Mouse (Mus musculus) MEL (cell line): ENCODE results near the gene Nat10. TPM values are rescaled to one million over a fixed set of nuclear protein-coding genes. Genes with fewer than 3 reads are reported as not detected.

Source experiments
- DNase-seq: peaks from one replicate; pipeline ENCODE4 v3.0.0; 2011; ENCODE audit warnings: low read depth, low spot score
- H3K27ac ChIP-seq: 2 replicates; pipeline ENCODE4 v1.5.1; 2012; ENCODE audit warnings: low read depth, mild to moderate bottlenecking, control low read depth, low read length, moderate library complexity; ENCODE audit not compliant: control insufficient read depth
- H3K27me3 ChIP-seq, 2 experiments: fragments of 150-350 bp in 1 of 2; sonication (generic) in 1 of 2; 2 replicates each; pipeline ENCODE4 v1.6.1; 2012; ENCODE audit warnings: low read length in 2 of 2, mild to moderate bottlenecking in 2 of 2, improper control_type of control experiment in 1 of 2, moderate library complexity in 1 of 2; ENCODE audit not compliant: insufficient read depth in 2 of 2, control insufficient read depth in 1 of 2
- H3K36me3 ChIP-seq, 2 experiments: 2 replicates each; pipeline ENCODE4 v1.6.1; 2012 to 2014; ENCODE audit warnings: low read length in 2 of 2, improper control_type of control experiment in 1 of 2, inconsistent platforms in 1 of 2, mild to moderate bottlenecking in 1 of 2; ENCODE audit not compliant: insufficient read depth in 2 of 2, control insufficient read depth in 1 of 2
- H3K4me1 ChIP-seq, 2 experiments: fragments of 150-350 bp in 1 of 2; sonication (generic) in 1 of 2; 2 replicates each; pipeline ENCODE4 v1.6.1; 2012; ENCODE audit warnings: low read length in 2 of 2, improper control_type of control experiment in 1 of 2, mild to moderate bottlenecking in 1 of 2; ENCODE audit not compliant: insufficient read depth in 2 of 2, control insufficient read depth in 1 of 2
- H3K4me3 ChIP-seq, 2 experiments: fragments of 150-350 bp in 1 of 2; sonication (generic) in 1 of 2; 2 replicates each; pipeline ENCODE4 v1.5.1; 2012; ENCODE audit warnings: low read depth in 2 of 2, low read length in 2 of 2, mild to moderate bottlenecking in 2 of 2, moderate library complexity in 2 of 2, control low read depth in 1 of 2, improper control_type of control experiment in 1 of 2; ENCODE audit not compliant: control insufficient read depth in 1 of 2, insufficient read depth in 1 of 2
- H3K79me2 ChIP-seq: 2 replicates; pipeline ENCODE4 v1.6.1; 2012; ENCODE audit warnings: mild to moderate bottlenecking, low read length, moderate library complexity; ENCODE audit not compliant: control insufficient read depth, poor library complexity, insufficient read depth
- H3K9ac ChIP-seq: 2 replicates; pipeline ENCODE4 v1.6.1; 2012; ENCODE audit warnings: low read depth, mild to moderate bottlenecking, control low read depth, low read length, moderate library complexity; ENCODE audit not compliant: control insufficient read depth, poor library complexity, severe bottlenecking
- H3K9me3 ChIP-seq: fragments of 150-350 bp; sonication (generic); replicated peaks from 2 replicates; pipeline ENCODE4 v1.6.1; 2012; ENCODE audit warnings: mild to moderate bottlenecking, low read length, improper control_type of control experiment, moderate library complexity; ENCODE audit not compliant: insufficient read depth
- BHLHE40 ChIP-seq: IDR thresholded peaks from 2 replicates; pipeline ENCODE4 v1.6.1; 2012; ENCODE audit warnings: low read depth, mild to moderate bottlenecking, inconsistent platforms, low read length, improper control_type of control experiment, borderline replicate concordance
- E2F4 ChIP-seq: IDR thresholded peaks from 2 replicates; pipeline ENCODE4 v1.6.1; 2011; ENCODE audit warnings: low read depth, low read length, improper control_type of control experiment, borderline replicate concordance
- HCFC1 ChIP-seq: IDR thresholded peaks from 2 replicates; pipeline ENCODE4 v1.6.1; 2012; ENCODE audit warnings: low read depth, mild to moderate bottlenecking, inconsistent platforms, low read length, improper control_type of control experiment, moderate library complexity
- KAT2A ChIP-seq: conservative IDR thresholded peaks from 2 replicates; pipeline ENCODE4 v1.6.1; 2012; ENCODE audit warnings: low read depth, low read length, improper control_type of control experiment, inconsistent platforms
- MAFK ChIP-seq: IDR thresholded peaks from 2 replicates; pipeline ENCODE4 v1.6.1; 2011; ENCODE audit warnings: low read depth, mild to moderate bottlenecking, low read length, improper control_type of control experiment, borderline replicate concordance
- MAX ChIP-seq: IDR thresholded peaks from 2 replicates; pipeline ENCODE4 v1.6.1; 2011; ENCODE audit warnings: low read length, improper control_type of control experiment
- MEF2A ChIP-seq: IDR thresholded peaks from 2 replicates; pipeline ENCODE4 v1.6.1; 2014; ENCODE audit warnings: low read depth, mild to moderate bottlenecking, inconsistent platforms, low read length, improper control_type of control experiment; ENCODE audit not compliant: poor library complexity, insufficient replicate concordance, severe bottlenecking; ENCODE audit errors: extremely low read depth
- MYC ChIP-seq: IDR thresholded peaks from 2 replicates; pipeline ENCODE4 v1.6.1; 2011; ENCODE audit warnings: low read depth, mild to moderate bottlenecking, low read length, improper control_type of control experiment, moderate library complexity
- NELFE ChIP-seq: IDR thresholded peaks from 2 replicates; pipeline ENCODE4 v1.6.1; 2011; ENCODE audit warnings: low read depth, low read length, improper control_type of control experiment
- NRF1 ChIP-seq: IDR thresholded peaks from 2 replicates; pipeline ENCODE4 v1.6.1; 2014; ENCODE audit warnings: low read depth, mild to moderate bottlenecking, inconsistent platforms, low read length, improper control_type of control experiment, moderate library complexity; ENCODE audit not compliant: poor library complexity, insufficient read depth, severe bottlenecking
- POLR2AphosphoS2 ChIP-seq: IDR thresholded peaks from 2 replicates; pipeline ENCODE4 v1.6.1; 2011; ENCODE audit warnings: low read length, improper control_type of control experiment
- POLR2AphosphoS5 ChIP-seq: IDR thresholded peaks from 2 replicates; pipeline ENCODE4 v1.6.1; 2012; ENCODE audit warnings: low read depth, borderline replicate concordance, mild to moderate bottlenecking, inconsistent platforms, low read length, moderate library complexity, mixed read lengths
- RAD21 ChIP-seq: IDR thresholded peaks from 2 replicates; pipeline ENCODE4 v1.6.1; 2011; ENCODE audit warnings: mild to moderate bottlenecking, low read depth, low read length, improper control_type of control experiment
- RCOR1 ChIP-seq: IDR thresholded peaks from 2 replicates; pipeline ENCODE4 v1.6.1; 2012; ENCODE audit warnings: low read depth, mild to moderate bottlenecking, inconsistent platforms, low read length, improper control_type of control experiment
- SIN3A ChIP-seq: IDR thresholded peaks from 2 replicates; pipeline ENCODE4 v1.6.1; 2012; ENCODE audit warnings: low read length, improper control_type of control experiment, inconsistent platforms
- TAL1 ChIP-seq: IDR thresholded peaks from 2 replicates; pipeline ENCODE4 v1.6.1; 2012; ENCODE audit warnings: mild to moderate bottlenecking, inconsistent platforms, low read length, moderate library complexity, mixed read lengths
- TBP ChIP-seq: IDR thresholded peaks from 2 replicates; pipeline ENCODE4 v1.8.0; 2011; ENCODE audit warnings: low read depth, low read length, improper control_type of control experiment
- TCF12 ChIP-seq: IDR thresholded peaks from 2 replicates; pipeline ENCODE4 v1.6.1; 2014; ENCODE audit warnings: low read depth, mild to moderate bottlenecking, inconsistent platforms, low read length, improper control_type of control experiment, moderate library complexity
- UBTF ChIP-seq: IDR thresholded peaks from 2 replicates; pipeline ENCODE4 v1.6.1; 2012; ENCODE audit warnings: low read depth, mild to moderate bottlenecking, inconsistent platforms, low read length, improper control_type of control experiment, moderate library complexity, borderline replicate concordance; ENCODE audit not compliant: insufficient read depth
- ZKSCAN1 ChIP-seq: IDR thresholded peaks from 2 replicates; pipeline ENCODE4 v1.6.1; 2012; ENCODE audit warnings: low read depth, mild to moderate bottlenecking, inconsistent platforms, low read length, improper control_type of control experiment, moderate library complexity
- ZNF384 ChIP-seq: IDR thresholded peaks from 2 replicates; pipeline ENCODE4 v1.6.1; 2012; ENCODE audit warnings: low read depth, mild to moderate bottlenecking, inconsistent platforms, low read length, improper control_type of control experiment
- polyA plus RNA-seq, 2 experiments: library from polyadenylated mRNA; stranded (reverse) in 1 of 2; unstranded in 1 of 2; fragments of >175 nt in 1 of 2; fragments of >200 nt in 1 of 2; gene quantifications; 2 replicates each; pipeline versions ENCODE4 v1.2.1 to v1.2.4; 2012; ENCODE audit warnings: low replicate concordance in 2 of 2, low read depth in 1 of 2; ENCODE audit not compliant: insufficient read length in 2 of 2, insufficient read depth in 1 of 2, missing spikeins in 1 of 2
- total RNA-seq: library from RNA; depleted of rRNA; stranded (reverse); fragments of 300-350 nt; gene quantifications from 2 replicates; pipeline ENCODE4 v1.2.3, GENCODE M21; 2012

The Nat10 gene
- total and polyA plus RNA-seq, 3 experiments: 74.7 to 107 TPM; not detected in 1

DNA sequence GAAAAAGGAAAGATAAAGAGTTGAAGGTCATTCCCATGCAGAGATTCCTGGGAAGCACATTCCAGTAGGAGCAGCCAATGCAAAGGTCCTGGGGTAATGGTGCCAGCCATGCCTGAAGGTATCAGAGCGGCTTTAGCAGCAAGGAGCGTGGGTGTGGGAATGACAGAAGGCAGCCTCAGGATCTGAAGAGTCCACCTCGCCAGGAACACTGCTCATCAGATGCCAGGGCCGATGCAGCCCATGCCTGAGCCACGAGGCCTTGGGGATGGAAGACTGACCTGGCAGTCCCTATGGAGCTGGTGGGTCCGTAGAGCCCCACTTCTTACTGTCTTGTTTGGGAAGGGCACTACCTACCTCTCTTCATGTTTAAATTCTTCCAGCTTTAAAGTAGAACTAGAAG lies 9.3 kb downstream of the Nat10 start:
- peaks cover 4 to 22% of the 10 kb centered on the region in 2 experiments; a peak in 3 of 4 replicates for H3K36me3 ChIP-seq
- DNase-seq: no peak
- H3K27me3 ChIP-seq: no peaks in the 10 kb centered on the region
- no peaks in the 10 kb centered on the region for H3K9me3 ChIP-seq
- no peak overlapping the region for H3K4me3 ChIP-seq
- no peaks in the 10 kb centered on the region; a peak in 1 of 4 replicates for H3K4me1 ChIP-seq
- no peak overlapping the region for H3K27ac ChIP-seq
- H3K79me2 ChIP-seq: no peaks in the 10 kb centered on the region
- H3K9ac ChIP-seq: no peak overlapping the region
- TF ChIP-seq POLR2AphosphoS2 (no peak), KAT2A (no peak), TCF12 (no peak), RCOR1 (no peak), MAX (no peak), ZNF384 (no peak), MYC (no peak), UBTF (no peak), SIN3A (no peak), E2F4 (no peak), RAD21 (no peak), TBP (no peak), POLR2AphosphoS5 (no peak)

DNA sequence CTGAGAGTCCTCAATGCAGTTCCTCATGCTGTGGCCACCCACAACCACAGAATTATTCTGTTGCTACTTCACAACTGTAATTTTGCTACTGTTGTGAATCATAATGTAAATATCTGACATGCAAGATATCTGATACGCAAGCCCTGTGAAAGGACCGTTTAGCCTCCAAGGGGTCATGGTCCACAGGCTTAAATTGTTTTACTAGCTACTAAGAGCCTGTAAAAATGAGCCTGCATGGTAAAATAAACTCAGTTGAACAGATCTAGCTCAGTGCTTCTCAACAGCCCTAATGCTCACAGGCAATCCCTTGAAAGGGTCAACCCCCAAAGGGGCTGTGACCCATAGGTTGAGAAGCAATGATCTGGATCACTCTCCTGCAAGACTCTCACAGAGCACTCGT lies 12.0 kb downstream of the Nat10 start:
- H3K9ac ChIP-seq: no peak overlapping the region
- TF ChIP-seq RAD21: no peak
- TF ChIP-seq TBP: no peak
- no peak for TF ChIP-seq NELFE
- TF ChIP-seq MAFK: no peak
- TF ChIP-seq ZNF384: no peak
- TF ChIP-seq MEF2A: no peak
- no peak for TF ChIP-seq TAL1
- TF ChIP-seq MAX: no peak
- no peak for TF ChIP-seq BHLHE40
- no peak for TF ChIP-seq UBTF
- TF ChIP-seq ZKSCAN1: no peak
- TF ChIP-seq NRF1: no peak
- no peak for TF ChIP-seq POLR2AphosphoS5
- TF ChIP-seq HCFC1: no peak
- no peak for TF ChIP-seq SIN3A
- no peak for TF ChIP-seq MYC
- no peaks in the 10 kb centered on the region for H3K79me2 ChIP-seq
- H3K36me3 ChIP-seq: peaks cover 4 to 20% of the 10 kb centered on the region in 2 experiments; a peak in 3 of 4 replicates
- no peak for DNase-seq
- no peaks in the 10 kb centered on the region; a peak in 2 of 4 replicates for H3K4me1 ChIP-seq
- no peaks in the 10 kb centered on the region for H3K9me3 ChIP-seq
- no peak overlapping the region for H3K27ac ChIP-seq
- H3K4me3 ChIP-seq: no peak overlapping the region
- H3K27me3 ChIP-seq: no peaks in the 10 kb centered on the region
